Mouse (Mus musculus): Measurements from ENCODE around the gene Slc13a2.
A peak's percentile ranks its signal among the peaks of the same experiment; 100 is the strongest.

The Slc13a2 gene

DNA sequence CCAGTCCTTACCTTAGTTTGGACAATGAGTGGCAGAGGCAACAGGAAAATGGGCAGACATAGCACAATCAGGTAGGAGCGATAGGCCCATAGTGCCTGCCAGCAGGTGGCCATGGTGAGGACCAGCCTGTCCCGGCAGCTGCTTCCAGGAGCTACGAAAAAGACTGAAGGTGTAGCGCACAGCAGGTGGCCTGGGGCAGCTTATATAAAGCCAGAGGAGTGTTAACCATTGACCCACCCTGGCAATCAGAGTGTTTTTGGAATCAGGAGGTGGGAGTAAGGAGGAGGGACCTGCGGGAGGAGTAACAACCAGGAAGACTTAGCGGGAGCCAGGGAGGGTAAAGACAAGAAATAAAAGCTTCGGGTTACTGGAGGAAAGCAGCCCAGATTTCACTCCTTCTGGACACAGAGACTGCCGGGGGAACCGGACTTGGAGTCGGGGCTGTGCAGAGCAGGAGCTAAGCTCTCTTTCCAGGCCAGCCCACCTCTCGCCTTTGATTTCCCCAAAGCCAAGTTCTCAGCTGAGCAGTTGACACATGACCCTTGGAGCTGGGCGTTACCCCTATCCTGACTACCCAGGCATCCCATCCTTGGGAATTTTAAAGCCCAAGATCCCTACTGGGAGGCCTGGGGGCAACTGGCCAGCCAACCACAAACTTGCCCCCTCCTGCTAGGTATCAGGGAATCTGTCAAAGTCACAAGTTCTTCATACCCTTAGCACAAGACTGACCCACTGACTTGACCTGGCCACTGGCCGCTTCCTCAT is at the start of gene Slc13a2:
Slc13a2 (minus strand) TSS at position 163 of the 765 bp plus-strand sequence.
- peak; percentile 87 for DNase-seq

DNA sequence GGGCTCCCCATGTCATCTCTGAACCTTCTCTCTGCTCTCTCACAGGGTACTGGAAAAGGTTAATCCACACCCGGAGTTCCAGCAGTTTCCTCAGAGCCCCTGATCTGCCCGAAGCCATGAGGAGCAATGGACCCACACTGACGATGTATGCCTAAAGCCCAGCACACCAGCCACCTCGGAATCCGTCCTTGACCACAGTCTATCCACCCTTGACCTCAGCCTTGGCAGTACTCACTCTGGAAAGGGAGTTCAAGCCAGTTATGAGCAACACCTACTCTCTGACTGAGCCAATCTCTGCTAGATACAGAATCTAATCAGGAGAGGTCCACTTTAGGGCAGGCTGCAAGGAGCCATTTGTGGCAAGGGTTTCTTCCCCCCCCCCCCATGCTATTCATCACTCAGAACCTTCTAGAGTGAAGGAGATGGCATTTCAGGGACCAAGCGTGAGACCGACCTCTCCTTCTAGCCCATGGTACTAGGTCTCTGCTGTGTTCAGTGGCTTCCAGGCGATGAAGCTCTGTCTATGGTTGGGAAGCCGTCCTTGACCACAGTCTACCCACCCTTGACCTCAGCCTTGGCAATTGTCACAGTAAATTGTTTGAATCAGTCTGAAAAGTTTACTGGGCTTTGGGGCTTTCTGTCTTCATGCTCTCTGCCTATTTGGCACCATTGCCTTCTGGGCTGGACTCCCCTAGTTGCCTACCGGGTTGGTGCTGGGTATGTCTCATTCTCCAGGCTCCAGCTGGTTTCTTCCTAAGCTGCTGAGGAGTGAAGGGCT is 49.5 kb upstream of the Slc13a2 start:
- DNase-seq = no peak

DNA sequence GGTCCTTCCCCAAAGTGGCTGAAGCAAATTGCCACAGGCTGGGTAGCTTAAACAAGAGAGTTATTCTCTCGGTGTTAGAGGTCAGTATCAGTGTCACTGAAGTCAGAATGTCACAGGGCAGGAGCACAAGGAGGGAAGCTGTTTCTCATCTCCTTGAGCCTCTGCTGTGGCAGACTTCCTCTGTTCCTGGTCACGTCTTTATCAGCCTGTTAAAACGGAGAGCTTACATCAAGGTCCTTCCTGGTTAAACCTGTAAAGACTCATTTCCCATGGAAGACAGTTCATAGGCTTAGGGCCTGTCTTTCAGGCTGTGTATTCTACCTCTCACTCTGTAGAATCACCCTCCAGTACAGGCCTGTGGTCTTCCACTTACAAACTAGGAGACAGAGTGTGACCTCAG is 45.9 kb upstream of the Slc13a2 start:
- no peak for DNase-seq

- no peak for DNase-seq
Measured at GRCm38 (mm10) chr11:78467515-78467914, 45.5 kb upstream of the Slc13a2 start.

DNA sequence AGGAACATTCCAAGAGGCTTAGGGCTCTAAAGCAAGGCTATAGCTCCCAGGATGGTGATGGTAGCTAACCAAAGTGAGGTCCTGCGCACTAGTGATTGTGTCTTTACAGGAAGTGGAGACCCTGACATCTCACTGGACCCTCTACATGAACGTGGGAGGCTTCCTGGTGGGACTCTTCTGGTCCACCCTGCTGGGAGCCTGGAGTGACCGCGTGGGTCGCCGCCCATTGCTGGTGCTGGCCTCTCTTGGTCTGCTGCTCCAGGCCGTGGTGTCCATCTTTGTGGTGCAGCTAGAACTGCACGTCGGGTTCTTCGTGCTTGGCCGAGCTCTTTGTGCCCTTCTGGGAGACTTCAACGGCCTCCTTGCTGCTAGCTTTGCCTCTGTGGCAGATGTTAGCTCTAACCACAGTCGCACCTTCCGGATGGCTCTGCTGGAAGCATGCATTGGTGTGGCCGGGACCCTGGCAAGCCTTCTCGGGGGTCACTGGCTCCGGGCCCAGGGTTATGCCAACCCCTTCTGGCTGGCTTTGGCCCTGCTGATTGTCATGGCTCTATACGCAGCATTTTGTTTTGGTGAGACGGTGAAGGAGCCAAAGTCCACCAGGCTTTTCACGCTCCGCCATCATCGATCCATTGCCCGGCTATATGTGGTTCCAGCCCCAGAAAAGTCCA is 44.4 kb upstream of the Slc13a2 start:
- DNase-seq = no peak

DNA sequence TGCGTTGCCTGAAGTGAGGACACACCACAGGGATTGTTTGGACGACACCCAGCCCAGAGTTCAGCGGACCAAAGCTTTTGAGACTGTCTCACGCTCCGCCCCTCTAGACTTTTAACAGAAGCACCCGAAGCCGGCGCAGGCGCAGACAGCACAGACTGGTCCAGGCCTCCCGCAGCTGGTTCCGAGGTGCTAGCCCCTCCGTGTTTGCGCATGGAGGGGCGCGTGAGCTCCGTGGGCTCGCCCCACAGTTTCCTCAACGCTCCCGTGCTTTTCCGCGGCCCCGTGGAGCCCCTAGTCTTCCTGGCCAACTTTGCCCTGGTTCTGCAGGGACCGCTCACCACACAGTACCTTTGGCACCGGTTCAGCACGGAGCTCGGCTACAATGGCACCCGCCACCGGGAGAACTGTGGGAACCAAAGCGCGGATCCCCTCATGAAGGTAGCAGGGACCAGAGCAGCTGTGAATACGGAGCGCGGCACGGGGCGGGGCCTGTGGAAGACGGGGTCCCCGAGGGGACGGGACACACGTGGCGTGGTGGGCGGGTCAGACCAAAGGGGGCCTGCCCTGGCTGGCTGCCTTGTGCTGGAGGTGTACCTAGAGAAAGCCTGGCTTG is 43.7 kb upstream of the Slc13a2 start, which contains the start of gene Slc46a1:
Slc46a1 (plus strand) TSS at position 130 of the 613 bp plus-strand sequence.
- peak; percentile 85 for DNase-seq

GRCm38 (mm10) chr11:78465116-78465515 is 43.1 kb upstream of the Slc13a2 start:
- no peak for DNase-seq

GRCm38 (mm10) chr11:78463286-78464036 is 41.4 kb upstream of the Slc13a2 start:
- DNase-seq = no peak

- no peak for DNase-seq
Measured at GRCm38 (mm10) chr11:78462669-78463068, 40.7 kb upstream of the Slc13a2 start.

GRCm38 (mm10) chr11:78461894-78462293 is 39.9 kb upstream of the Slc13a2 start:
- DNase-seq = no peak

DNA sequence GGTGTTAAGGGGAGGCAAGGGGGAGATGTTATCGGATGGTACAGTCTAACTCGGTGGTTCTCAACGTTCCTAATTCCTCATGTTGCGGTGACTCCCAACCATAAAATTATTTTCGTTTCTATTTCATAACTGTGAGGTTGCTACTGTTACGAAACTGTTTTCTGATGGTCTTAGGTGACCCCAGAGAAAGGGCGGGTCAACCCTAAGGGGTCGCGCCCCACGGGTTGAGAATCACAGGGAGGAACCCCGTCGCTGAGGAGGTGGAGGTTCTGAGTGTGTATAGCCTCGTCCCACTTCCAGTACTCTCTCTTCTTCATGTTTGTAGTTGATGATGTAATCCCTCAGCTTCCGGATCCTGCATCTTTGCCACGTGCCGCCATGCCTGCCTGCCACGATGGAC is 36.7 kb upstream of the Slc13a2 start:
- DNase-seq = no peak

DNA sequence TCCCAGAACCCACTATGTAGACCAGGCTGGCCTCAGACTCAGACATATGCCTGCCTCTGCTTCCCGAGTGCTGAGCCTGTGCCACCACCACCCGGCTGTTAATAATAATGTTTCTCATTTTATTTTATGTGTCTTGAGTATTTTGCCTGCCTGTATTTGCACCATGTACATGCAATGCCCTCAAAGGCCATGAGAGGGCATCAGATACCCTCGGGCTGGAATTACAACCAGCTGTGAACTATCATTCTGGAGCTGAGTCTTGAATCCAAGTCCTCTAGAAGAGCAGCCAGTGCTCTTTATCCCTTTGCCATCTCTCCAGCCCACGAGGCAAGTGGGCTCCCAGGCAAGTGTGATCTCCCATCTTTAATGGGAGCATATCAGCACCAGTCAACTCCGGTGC is 33.3 kb upstream of the Slc13a2 start:
- DNase-seq = peak; percentile 67

DNA sequence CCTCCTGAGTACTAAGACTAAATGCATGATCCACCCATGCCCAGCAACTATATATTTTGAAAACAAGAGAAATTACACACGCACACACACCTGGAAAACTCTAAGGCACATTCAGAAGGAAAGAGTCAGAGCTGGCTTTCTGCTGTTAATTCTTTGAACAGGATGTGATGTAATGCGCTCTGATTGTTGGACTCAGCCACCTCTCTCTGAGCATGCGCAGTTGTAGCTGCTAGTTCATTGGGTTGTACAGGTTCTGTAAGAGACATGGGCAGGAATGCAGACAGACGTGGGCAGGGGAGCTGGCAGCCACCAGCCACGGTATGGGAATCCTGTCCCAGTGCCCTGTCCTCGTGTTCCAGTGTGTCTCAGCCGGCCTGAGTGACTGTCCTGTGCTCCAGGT is 32.3 kb upstream of the Slc13a2 start:
- DNase-seq = no peak

DNA sequence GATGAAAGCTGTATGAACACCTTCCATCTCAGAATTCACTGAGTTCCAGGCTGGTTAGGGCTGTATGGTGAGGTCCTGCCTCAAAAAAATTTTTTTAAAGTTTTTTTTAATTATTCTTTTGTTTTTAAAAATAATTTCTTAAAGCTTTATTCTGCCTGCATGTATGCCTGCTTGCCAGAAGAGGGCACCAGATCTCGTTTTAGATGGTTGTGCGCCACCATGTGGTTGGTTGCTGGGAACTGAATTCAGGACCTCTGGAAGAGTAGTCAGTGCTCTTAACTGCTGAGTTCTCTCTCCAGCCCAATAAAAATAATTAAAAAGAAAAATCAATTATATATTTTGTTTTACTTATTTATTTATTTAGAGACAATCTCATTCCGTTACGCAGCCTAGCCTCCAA is 31.7 kb upstream of the Slc13a2 start:
- DNase-seq = peak; percentile 74

DNA sequence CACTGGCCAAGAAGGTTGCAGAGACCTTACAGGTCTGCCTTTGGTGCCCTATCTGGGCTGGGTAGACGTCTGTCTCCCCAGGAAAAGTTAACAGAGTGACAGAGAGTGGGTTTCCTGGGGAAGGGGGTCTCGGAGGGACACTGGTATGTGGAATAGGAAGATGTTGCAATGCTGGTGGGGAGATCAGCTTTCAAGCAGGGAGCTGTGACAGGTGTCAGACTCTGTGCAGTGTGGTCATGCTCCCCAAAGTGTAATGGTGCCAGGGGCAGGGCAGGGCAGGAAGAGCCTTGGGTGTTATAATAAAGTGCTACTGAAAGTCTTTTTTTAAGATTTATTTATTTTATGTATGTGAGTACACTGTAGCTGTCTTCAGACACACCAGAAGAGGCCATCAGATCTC is 28.3 kb upstream of the Slc13a2 start:
- DNase-seq = no peak

GRCm38 (mm10) chr11:78448242-78448641 is 26.2 kb upstream of the Slc13a2 start:
- no peak for DNase-seq

- DNase-seq = no peak
Measured at GRCm38 (mm10) chr11:78447168-78447567, 25.2 kb upstream of the Slc13a2 start.

DNA sequence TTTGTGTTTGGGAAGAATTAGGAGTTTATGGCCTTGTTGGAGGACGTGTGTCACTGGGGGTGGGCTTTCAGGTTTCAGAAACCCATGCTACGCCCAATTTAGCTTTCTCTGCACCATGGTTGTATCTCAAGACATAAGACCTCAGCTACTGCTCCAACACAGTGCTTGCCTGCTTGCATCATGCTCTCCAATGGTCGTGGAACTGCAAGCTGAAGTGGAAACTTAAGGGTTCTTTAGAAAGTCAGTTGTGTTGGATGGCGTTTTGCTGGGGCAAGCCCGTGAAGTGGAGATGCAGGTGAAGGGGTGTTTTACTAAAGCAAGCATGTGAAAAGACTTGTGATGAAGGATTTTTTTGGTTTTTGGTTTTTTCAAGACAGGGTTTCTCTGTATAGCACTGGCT is 21.1 kb upstream of the Slc13a2 start:
- no peak for DNase-seq

DNA sequence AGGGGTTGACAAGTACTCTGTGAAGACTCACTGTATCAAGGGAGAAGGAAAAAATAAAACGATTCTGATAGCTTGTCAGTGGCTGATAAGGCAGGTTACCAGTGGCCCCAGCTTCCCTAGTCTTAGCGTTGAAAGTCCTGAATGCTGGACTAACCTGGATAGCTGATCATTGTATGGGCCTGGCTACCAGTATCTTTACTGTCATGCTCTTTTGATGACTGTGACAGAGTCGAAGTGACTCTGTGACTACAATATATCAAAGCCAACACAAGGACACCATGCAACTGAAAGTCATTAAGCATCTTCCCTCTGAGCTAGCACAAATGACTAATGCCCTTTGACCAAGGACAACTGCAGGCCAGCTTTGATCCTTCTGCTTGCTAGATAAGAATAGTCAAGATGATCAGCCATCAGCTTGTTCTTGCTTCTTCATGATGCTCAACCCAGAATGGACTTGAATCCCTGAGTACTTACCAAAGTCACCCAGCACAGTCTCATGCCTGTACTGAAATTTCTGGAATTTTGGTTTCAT is 16.4 kb upstream of the Slc13a2 start:
- no peak for DNase-seq

GRCm38 (mm10) chr11:78437182-78437581 is 15.2 kb upstream of the Slc13a2 start:
- DNase-seq = no peak

GRCm38 (mm10) chr11:78435776-78436349 is 13.8 kb upstream of the Slc13a2 start:
- peak; percentile 60 for DNase-seq

- no peak for DNase-seq
Measured at GRCm38 (mm10) chr11:78434052-78434451, 12.0 kb upstream of the Slc13a2 start.

Data from kidney, adult 18-20 months (tissue).